Comparison of ENCODE assay signal across 16 mouse cellular contexts in genomic region chr2:29708209-29708608, GRCm38 (mm10). TPM values are rescaled to one million over a fixed set of nuclear protein-coding genes. Genes with fewer than 3 reads are reported as not detected.
"Had no signal": no experiment of that assay in that cellular context is flagged by ENCODE, and none has a peak within 500 bp of the region (broad histone marks: within the 10 kb centered on the region; RNA-seq: fewer than 3 reads in every experiment).

No protein-coding gene starts in this region.

RNA-seq across cellular contexts. Expression of gene Gm13420, which starts 43.3 kb away (rescaled TPM):
- total RNA-seq: megakaryocyte progenitor cell, adult 5-6 weeks; monocyte, adult 5-6 weeks; neutrophil, adult 5-6 weeks had no signal
- polyA plus RNA-seq: macrophage; midbrain, embryonic 11.5 days; neural tube, embryonic 12.5 days; urinary bladder, adult 2 months had no signal

RNA-seq across cellular contexts. Expression of gene Gm13547, which starts 50.9 kb away (rescaled TPM):
- total RNA-seq: megakaryocyte progenitor cell, adult 5-6 weeks; midbrain, postnatal 0 days; monocyte, adult 5-6 weeks had no signal
- polyA plus RNA-seq: liver, postnatal 0 days; lung, adult 2 months; lung, embryonic 15.5 days; lung, postnatal 0 days; macrophage; midbrain, embryonic 11.5 days; midbrain, postnatal 0 days; neural tube, embryonic 14.5 days; spleen, adult 2 months; stomach, embryonic 15.5 days; thymus, adult 2 months; urinary bladder, adult 2 months had no signal
